Mouse (Mus musculus) hindbrain, embryonic 16.5 days (tissue): ENCODE measurements around the gene Esp38. TPM values are rescaled to one million over a fixed set of nuclear protein-coding genes. Genes with fewer than 3 reads are reported as not detected.
"Not testable (repeated sequence)": the region's sequence is repeated elsewhere in the genome, so short reads cannot be mapped to it uniquely, and the experiment has no call there.

Experiments used
- ATAC-seq: fragments of 200-750 bp; cut with Nextera tagmentation; 2 replicates; pipeline ENCODE4 v1.8.0; 2017; ENCODE audit warnings: moderate TSS enrichment, moderate library complexity
- H3K27ac ChIP-seq: fragments of 300-500 bp; sonication (generic); 2 replicates; pipeline ENCODE4 v1.5.1; 2014; ENCODE audit warnings: low read depth, mild to moderate bottlenecking, control low read depth, low read length, moderate library complexity
- H3K27me3 ChIP-seq: fragments of 300-500 bp; sonication (generic); replicated peaks from 2 replicates; pipeline ENCODE4 v1.6.1; 2014; ENCODE audit warnings: low read length; ENCODE audit not compliant: control insufficient read depth, insufficient read depth
- H3K36me3 ChIP-seq: fragments of 300-500 bp; sonication (generic); 2 replicates; pipeline ENCODE4 v1.6.1; 2014; ENCODE audit warnings: mild to moderate bottlenecking, low read length, moderate library complexity, mixed read lengths; ENCODE audit not compliant: control insufficient read depth, insufficient read depth
- H3K4me1 ChIP-seq: fragments of 300-500 bp; sonication (generic); 2 replicates; pipeline ENCODE4 v1.6.1; 2014; ENCODE audit warnings: low read depth, low read length; ENCODE audit not compliant: control insufficient read depth, insufficient read depth
- H3K4me2 ChIP-seq: fragments of 300-500 bp; sonication (generic); 2 replicates; pipeline ENCODE4 v1.6.1; 2014; ENCODE audit warnings: mild to moderate bottlenecking, low read length, control low read depth, moderate library complexity
- H3K4me3 ChIP-seq: fragments of 300-500 bp; sonication (generic); 2 replicates; pipeline ENCODE4 v1.5.1; 2014; ENCODE audit warnings: mild to moderate bottlenecking, low read length, control low read depth, moderate library complexity
- H3K9ac ChIP-seq: fragments of 300-500 bp; sonication (generic); 2 replicates; pipeline ENCODE4 v1.6.1; 2014; ENCODE audit warnings: low read depth, mild to moderate bottlenecking, control low read depth, low read length, moderate library complexity
- H3K9me3 ChIP-seq: fragments of 300-500 bp; sonication (generic); 2 replicates; pipeline ENCODE4 v1.6.1; 2014; ENCODE audit warnings: mild to moderate bottlenecking, low read length, moderate library complexity; ENCODE audit not compliant: control insufficient read depth
- WGBS: fragments of 180-500 bp; shearing (Covaris S2); extraction: QIAGEN DNeasy Blood & Tissue Kit; methylation state at CpG from one replicate; pipeline ENCODE4 v1.1.7; 2014; 5-methylcytosine and 5-hydroxymethylcytosine counted together
- polyA plus RNA-seq: library from polyadenylated mRNA; unstranded; fragments of >200 nt; fragmentation: Nextera tagmentation; extraction: Ambion mirVana; gene quantifications from 2 replicates; pipeline ENCODE4 v1.2.1, GENCODE M21; 2015

Gene Esp38
- not detected in 2 replicates for polyA plus RNA-seq

GRCm38 (mm10) chr17:39950220-39950619, at the start of gene Esp38:
TSS of gene Esp38 (plus strand) at chr17:39950520.
- Histone ChIP-seq H3K9ac (no peak within 1 kb of the TSS), H3K27me3 (no peaks in the 10 kb centered on the region), H3K27ac (no peak within 1 kb of the TSS), H3K4me3 (no peak within 1 kb of the TSS), H3K9me3 (no peaks in the 10 kb centered on the region), H3K4me2 (no peak within 1 kb of the TSS), H3K4me1 (no peaks in the 10 kb centered on the region), H3K36me3 (no peaks in the 10 kb centered on the region)
- ATAC-seq: no peak
- 82% methylated on average over 3 of the region's 3 CpGs for WGBS

- H3K36me3 ChIP-seq: not testable (repeated sequence)
These were observed 47.3 kb upstream of the Esp38 start for GRCm38 (mm10) chr17:39902928-39903545.

More at GRCm38 (mm10) chr17:39902928-39903545, 47.3 kb upstream of the Esp38 start:
- H3K4me1 ChIP-seq, H3K9me3 ChIP-seq, H3K9ac ChIP-seq, H3K27ac ChIP-seq, H3K4me3 ChIP-seq, H3K27me3 ChIP-seq, H3K4me2 ChIP-seq: not testable (repeated sequence)
- peak; percentile 63; the same call in 1 of the 2 replicates for ATAC-seq
- WGBS: 50% methylated on average over 8 of the region's 8 CpGs

Other genes starting within 250 kb of the Esp38 start
- gene AC192777.2, start 144.9 kb downstream of the Esp38 start, polyA plus RNA-seq: not detected in 2 replicates